11 mouse cellular contexts compared by ENCODE assay signal in the genomic region with DNA sequence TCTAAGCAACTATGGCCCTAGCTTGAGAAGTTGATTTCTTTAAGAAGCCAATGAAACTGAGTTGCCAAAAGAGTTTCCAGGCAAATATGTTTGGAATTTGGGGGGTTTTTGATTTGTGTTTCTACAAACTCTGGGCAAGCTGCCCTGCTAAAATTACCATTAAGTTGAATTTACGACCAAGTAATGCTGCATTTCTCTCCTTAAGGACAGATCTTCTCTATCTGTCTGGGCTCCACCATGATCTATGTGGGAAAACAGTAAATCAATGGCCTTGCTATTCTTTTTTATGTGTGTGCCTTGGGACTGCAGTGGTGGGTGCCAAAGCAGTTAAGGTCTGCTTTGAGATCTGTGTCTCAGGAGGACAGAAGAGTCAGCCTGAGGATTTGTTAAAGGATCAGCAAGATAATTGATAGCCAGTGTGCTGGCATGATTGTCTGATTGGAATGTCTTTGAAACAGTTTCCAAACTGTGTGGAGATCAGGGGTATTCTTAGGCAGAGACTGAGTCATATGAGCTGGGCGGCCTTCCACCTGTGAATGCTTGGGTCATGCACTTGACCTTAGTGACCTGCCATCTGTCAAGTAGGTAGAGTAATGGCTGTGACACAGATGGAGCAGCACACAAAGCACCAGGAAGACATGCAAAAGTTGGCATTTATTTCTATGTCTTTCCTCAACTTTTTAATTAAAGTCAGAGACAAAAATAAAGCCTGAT.
DNase-seq lines count a peak whose midpoint lies in the region; ATAC-seq and TF ChIP-seq lines count a peak whose summit lies in the region.
"Had no signal": no experiment of that assay in that cellular context is flagged by ENCODE, and none has a peak within 500 bp of the region (broad histone marks: within the 10 kb centered on the region; RNA-seq: fewer than 3 reads in every experiment).

No protein-coding gene starts in this region.

- no peak for ATAC-seq in lung, embryonic 14.5 days (ENCODE audit: insufficient read depth)
- no peak for ATAC-seq in stomach, postnatal 0 days (ENCODE audit: low FRiP score, low TSS enrichment)
- ATAC-seq: liver, embryonic 12.5 days had no signal

- no peaks in the 10 kb centered on the region for H3K4me1 ChIP-seq in lung, embryonic 14.5 days (ENCODE audit: insufficient read depth)
- H3K4me1 ChIP-seq in kidney, adult 2 months (ENCODE audit: control insufficient read depth, insufficient read depth, low read length): no peaks in the 10 kb centered on the region
- H3K4me1 ChIP-seq in stomach, postnatal 0 days (replicated peaks; ENCODE audit: control insufficient read depth, insufficient read depth): no peaks in the 10 kb centered on the region
- H3K4me1 ChIP-seq: liver, embryonic 12.5 days had no signal

- no peaks in the 10 kb centered on the region for H3K27me3 ChIP-seq in lung, embryonic 14.5 days (ENCODE audit: insufficient read depth, low read length)
- H3K27me3 ChIP-seq in kidney, adult 2 months (replicated peaks; ENCODE audit: control insufficient read depth, insufficient read depth, low read length): no peaks in the 10 kb centered on the region
- no peaks in the 10 kb centered on the region for H3K27me3 ChIP-seq in myocyte (ENCODE audit: control insufficient read depth, insufficient read depth, insufficient read length)
- no peaks in the 10 kb centered on the region for H3K27me3 ChIP-seq in stomach, postnatal 0 days (ENCODE audit: control insufficient read depth, insufficient read depth, low read length)
- H3K27me3 ChIP-seq: liver, embryonic 12.5 days had no signal

- H3K9me3 ChIP-seq in lung, embryonic 14.5 days (ENCODE audit: low read depth, low read length): no peaks in the 10 kb centered on the region
- H3K9me3 ChIP-seq in stomach, postnatal 0 days (ENCODE audit: control insufficient read depth, low read length): no peaks in the 10 kb centered on the region
- H3K9me3 ChIP-seq: liver, embryonic 12.5 days had no signal

- no peak for TF ChIP-seq CTCF in lung, embryonic 14.5 days (IDR thresholded peaks at IDR 0.05; ENCODE audit: low read depth)
- no peak for TF ChIP-seq CTCF in kidney, adult 2 months (conservative IDR thresholded peaks at IDR 0.05; ENCODE audit: insufficient read depth, insufficient read length, low read depth, low read length)
- no peak for TF ChIP-seq CTCF in stomach, postnatal 0 days (IDR thresholded peaks at IDR 0.05; ENCODE audit: low read depth)

- no peak overlapping the region for H3K4me3 ChIP-seq in lung, embryonic 14.5 days (ENCODE audit: low read depth, low read length)
- no peak overlapping the region for H3K4me3 ChIP-seq in kidney, adult 2 months (ENCODE audit: insufficient read depth, low read depth, low read length)
- no peak overlapping the region for H3K4me3 ChIP-seq in myocyte
- no peak overlapping the region for H3K4me3 ChIP-seq in stomach, postnatal 0 days (ENCODE audit: low read depth, low read length)
- H3K4me3 ChIP-seq: liver, embryonic 12.5 days had no signal

- H3K9ac ChIP-seq in lung, embryonic 14.5 days: no peak overlapping the region
- H3K9ac ChIP-seq in stomach, postnatal 0 days (ENCODE audit: low read length): no peak overlapping the region
- H3K9ac ChIP-seq: liver, embryonic 12.5 days had no signal

- H3ac ChIP-seq in myocyte (ENCODE audit: control insufficient read depth, insufficient read length): no peak overlapping the region

- TF ChIP-seq POLR2A in kidney, adult 2 months (IDR thresholded peaks at IDR 0.05; ENCODE audit: low read depth, low read length): no peak
- TF ChIP-seq POLR2A in myocyte (IDR thresholded peaks at IDR 0.05; ENCODE audit: insufficient read length, low read depth): no peak

- peak; percentile 37 for DNase-seq in lung, embryonic 14.5 days
- DNase-seq in lung, postnatal 14 days: no peak
- DNase-seq in adrenal gland, postnatal 14 days: peak; percentile 52
- DNase-seq in kidney, adult 2 months: peak; percentile 63
- no peak for DNase-seq in spleen, adult 12 weeks (ENCODE audit: low spot score)
- no peak for DNase-seq in stomach, postnatal 0 days (ENCODE audit: low spot score)
- DNase-seq: cerebellum, adult 9-10 months; thymus, postnatal 25 days had no signal

- WGBS in lung, embryonic 14.5 days: 60% methylated on average over 2 of the region's 2 CpGs
- WGBS in kidney, adult 2 months: 52% methylated on average over 2 of the region's 2 CpGs
- 48% methylated on average over 2 of the region's 2 CpGs for WGBS in stomach, postnatal 0 days

- no peak for TF ChIP-seq EP300 in stomach, postnatal 0 days (optimal IDR thresholded peaks at IDR 0.05)

- no peaks in the 10 kb centered on the region for H3K79me2 ChIP-seq in myocyte (ENCODE audit: control insufficient read depth, insufficient read depth)

- no peak overlapping the region for H3K4me2 ChIP-seq in lung, embryonic 14.5 days
- no peak overlapping the region for H3K4me2 ChIP-seq in myocyte (ENCODE audit: low read depth)
- H3K4me2 ChIP-seq in stomach, postnatal 0 days (replicated peaks; ENCODE audit: low read depth): no peak overlapping the region
- H3K4me2 ChIP-seq: heart, embryonic 11.5 days; liver, embryonic 12.5 days had no signal

- no peaks in the 10 kb centered on the region for H3K36me3 ChIP-seq in lung, embryonic 14.5 days (ENCODE audit: insufficient read depth)
- H3K36me3 ChIP-seq in kidney, adult 2 months (ENCODE audit: control insufficient read depth, insufficient read depth, low read length): no peaks in the 10 kb centered on the region
- H3K36me3 ChIP-seq in myocyte (ENCODE audit: control insufficient read depth, insufficient read depth): no peaks in the 10 kb centered on the region
- H3K36me3 ChIP-seq in stomach, postnatal 0 days (ENCODE audit: control insufficient read depth, insufficient read depth, low read length): no peaks in the 10 kb centered on the region
- H3K36me3 ChIP-seq: liver, embryonic 12.5 days had no signal

- no peak overlapping the region for H3K27ac ChIP-seq in lung, embryonic 14.5 days (ENCODE audit: low read depth)
- H3K27ac ChIP-seq in kidney, adult 2 months (ENCODE audit: insufficient read depth, low read depth, low read length): no peak overlapping the region
- no peak overlapping the region for H3K27ac ChIP-seq in stomach, postnatal 0 days (replicated peaks)
- H3K27ac ChIP-seq: liver, embryonic 12.5 days had no signal

TF ChIP-seq in myocyte, 11 proteins besides CTCF, POLR2A, EP300 and RAD21:
- TF ChIP-seq MAX (IDR thresholded peaks at IDR 0.05; ENCODE audit: low read depth) (no peak), MYOD1 (IDR thresholded peaks at IDR 0.05; ENCODE audit: control insufficient read depth in 1 of 3, insufficient read length in 2 of 3, low read depth in 2 of 3) (peak in 2 of 3 experiments; percentile 47 to 68), TCF3 (IDR thresholded peaks at IDR 0.05; ENCODE audit: insufficient read length, low read depth) (no peak), REST (IDR thresholded peaks at IDR 0.05; ENCODE audit: insufficient read depth, insufficient read length) (no peak)

Comparison
In these comparisons a context has a peak if more than half of its experiments do, and no peak if none do; other contexts are left out.
1. DNase-seq: peak in lung, embryonic 14.5 days (single experiment), adrenal gland, postnatal 14 days (single experiment) and kidney, adult 2 months (single experiment); none in lung, postnatal 14 days (single experiment), spleen, adult 12 weeks (single experiment) and stomach, postnatal 0 days (single experiment).